Mouse (Mus musculus) CH12.LX (cell line): ENCODE results near the gene Olfr71.

Source experiments
- EP300 ChIP-seq: IDR thresholded peaks from 2 replicates; pipeline ENCODE4 v1.6.1; 2011; ENCODE audit warnings: low read length, improper control_type of control experiment
- TCF12 ChIP-seq: IDR thresholded peaks from 2 replicates; pipeline ENCODE4 v1.6.1; 2014; ENCODE audit warnings: low read depth, mild to moderate bottlenecking, inconsistent platforms, low read length, improper control_type of control experiment

DNA sequence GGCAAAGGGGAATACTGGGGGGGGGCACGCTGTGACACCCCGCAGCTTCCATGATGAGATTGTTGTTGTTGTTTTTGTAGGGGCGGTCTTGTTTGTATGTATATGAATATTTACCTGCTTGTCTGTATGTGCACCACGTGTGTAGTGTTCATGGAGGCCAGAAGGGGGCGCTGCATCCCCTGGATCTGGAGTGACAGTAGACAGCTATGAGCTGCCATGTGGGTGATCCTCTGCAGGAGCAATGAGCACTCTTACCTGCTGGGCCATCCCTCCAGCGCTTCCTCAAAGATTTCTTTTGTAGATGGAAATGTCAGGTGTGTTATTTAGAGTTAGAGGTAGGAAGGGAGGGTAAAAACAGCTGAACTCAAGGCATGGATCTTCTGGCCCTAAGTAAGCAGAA, 6.6 kb downstream of the Olfr71 start:
- TF ChIP-seq TCF12 (no peak), EP300 (no peak)
